Mouse (Mus musculus) left cerebral cortex, postnatal 14 days (tissue): ENCODE results near the gene Gm49450. TPM values are rescaled to one million over a fixed set of nuclear protein-coding genes. Genes with fewer than 3 reads are reported as not detected.

Experiments
- total RNA-seq, 2 experiments: library from RNA; stranded (reverse); gene quantifications; 2 replicates each; pipeline ENCODE4 v1.2.3; 2021

The Gm49450 gene
- total RNA-seq, 2 experiments from 2014 or later = not detected

Other genes starting within 250 kb of the Gm49450 start
- 10 to 100 TPM; 12.6 to 13.3 TPM for gene Ccdc65, start 245.3 kb downstream of the Gm49450 start, total RNA-seq
- 1 to 10 TPM; 2.7 to 3.4 TPM for gene Fkbp11, start 225.4 kb downstream of the Gm49450 start, total RNA-seq
- 100 to 1,000 TPM; 729 to 796 TPM for gene Arf3, start 190.3 kb downstream of the Gm49450 start, total RNA-seq
- gene Wnt10b, start 175.4 kb downstream of the Gm49450 start, total RNA-seq = under 1 TPM; 0.55 to 0.75 TPM
- gene Wnt1, start 163.7 kb downstream of the Gm49450 start, total RNA-seq = not detected
- gene Ddn, start 144.1 kb downstream of the Gm49450 start, total RNA-seq = 100 to 1,000 TPM; 421 to 445 TPM
- 10 to 100 TPM; 41.5 to 45.4 TPM for gene Prkag1, start 122.0 kb downstream of the Gm49450 start, total RNA-seq
- 10 to 100 TPM; 73.2 to 75.3 TPM for gene Kmt2d, start 82.3 kb downstream of the Gm49450 start, total RNA-seq
- gene Rhebl1, start 59.0 kb downstream of the Gm49450 start, total RNA-seq = 1 to 10 TPM; 8.6 to 9.3 TPM
- gene Dhh, start 55.0 kb downstream of the Gm49450 start, total RNA-seq = under 1 TPM; 0.15 to 0.24 TPM
- gene Lmbr1l, start 35.3 kb downstream of the Gm49450 start, total RNA-seq = 10 to 100 TPM; 17.9 to 18.1 TPM
- 100 to 1,000 TPM; 689 to 750 TPM for gene Tuba1b, start 19.0 kb downstream of the Gm49450 start, total RNA-seq
- gene Tuba1a, start 152 bp upstream of the Gm49450 start, total RNA-seq = 1,000 to 10,000 TPM; 2,132 to 2,150 TPM
- 100 to 1,000 TPM; 129 to 142 TPM for gene Tuba1c, start 76.3 kb upstream of the Gm49450 start, total RNA-seq
- 1 to 10 TPM; 1.7 to 6.2 TPM for gene Prph, start 101.6 kb upstream of the Gm49450 start, total RNA-seq
- 1 to 10 TPM; 1.0 to 1.1 TPM for gene Troap, start 121.0 kb upstream of the Gm49450 start, total RNA-seq
- gene C1ql4, start 134.3 kb upstream of the Gm49450 start, total RNA-seq = not detected
- not detected for gene Dnajc22, start 139.6 kb upstream of the Gm49450 start, total RNA-seq
- gene Spats2, start 172.4 kb upstream of the Gm49450 start, total RNA-seq = 10 to 100 TPM; 36.7 to 37.2 TPM